Mouse (Mus musculus): ENCODE data around the gene Pdzd2.

GRCm38 (mm10) chr15:12605239-12605993, 134.3 kb downstream of the Pdzd2 start:
- no peak for TF ChIP-seq GATA1 (IDR thresholded peaks at IDR 0.05; ENCODE audit: low read length)
- no peak for TF ChIP-seq TAL1 (IDR thresholded peaks at IDR 0.05; ENCODE audit: low read length)
